Mouse (Mus musculus) testis, adult 2 months (tissue): ENCODE measurements around the gene Slc11a1.

Experiments used
- CTCF ChIP-seq: fragments of 200-500 bp; IDR thresholded peaks from 2 replicates; pipeline ENCODE4 v1.5.1; 2012; ENCODE audit warnings: low read depth, mild to moderate bottlenecking, inconsistent platforms, low read length, moderate library complexity; ENCODE audit not compliant: control insufficient read depth, insufficient read depth, insufficient replicate concordance
- POLR2A ChIP-seq: fragments of 200-500 bp; IDR thresholded peaks from 2 replicates; pipeline ENCODE4 v1.6.1; 2012; ENCODE audit warnings: low read depth, mild to moderate bottlenecking, inconsistent platforms, low read length, moderate library complexity; ENCODE audit not compliant: control insufficient read depth

GRCm38 (mm10) chr1:74344163-74344916, 30.7 kb upstream of the Slc11a1 start:
- TF ChIP-seq CTCF (no peak), POLR2A (no peak)
